11 mouse cellular contexts compared by ENCODE assay signal in the genomic region with DNA sequence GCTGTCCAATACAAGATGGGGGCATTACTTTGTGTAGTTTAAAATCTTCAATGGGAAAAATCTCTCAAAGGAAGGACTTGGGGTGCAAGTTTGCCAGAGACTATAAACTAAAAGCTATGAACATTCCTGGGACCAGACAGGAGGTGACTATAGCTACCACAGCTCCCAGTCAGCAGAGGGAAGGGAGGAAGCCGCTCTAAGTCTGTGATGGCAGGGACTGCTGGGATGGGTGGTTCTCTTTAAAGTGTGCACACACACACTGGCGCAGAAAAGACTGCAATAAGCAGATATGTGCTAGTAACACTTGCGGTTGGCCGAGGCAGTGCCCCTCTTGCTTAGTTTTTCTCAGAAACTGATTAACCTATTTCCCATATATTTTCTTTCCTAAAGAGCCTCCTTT. TPM values are rescaled to one million over a fixed set of nuclear protein-coding genes. Genes with fewer than 3 reads are reported as not detected.
DNase-seq lines count a peak whose midpoint lies in the region; ATAC-seq and TF ChIP-seq lines count a peak whose summit lies in the region.
"Had no signal": no experiment of that assay in that cellular context is flagged by ENCODE, and none has a peak within 500 bp of the region (broad histone marks: within the 10 kb centered on the region; RNA-seq: fewer than 3 reads in every experiment).

No protein-coding gene starts in this region.

- H3K4me3 ChIP-seq in heart, embryonic 12.5 days, result no peak overlapping the region
- H3K4me3 ChIP-seq in heart, embryonic 10.5 days, result no peak overlapping the region
- H3K4me3 ChIP-seq in lung, embryonic 15.5 days, result no peak overlapping the region
- no peak overlapping the region for H3K4me3 ChIP-seq in lung, postnatal 0 days (ENCODE audit: low read depth, low read length)
- H3K4me3 ChIP-seq in hindbrain, postnatal 0 days (ENCODE audit: low read length), result no peak overlapping the region
- H3K4me3 ChIP-seq: embryonic facial prominence, embryonic 12.5 days; neural tube, embryonic 12.5 days had no signal

- DNase-seq in heart, embryonic 10.5 days (ENCODE audit: low spot score), result no peak
- no peak for DNase-seq in lung, postnatal 0 days (ENCODE audit: low spot score)
- DNase-seq in hindbrain, postnatal 0 days (ENCODE audit: low spot score), result no peak
- DNase-seq: kidney, adult 8-10 months; thymus, postnatal 14 days had no signal

- TF ChIP-seq CTCF in lung, postnatal 0 days (IDR thresholded peaks at IDR 0.05), result no peak
- TF ChIP-seq CTCF in hindbrain, postnatal 0 days (IDR thresholded peaks at IDR 0.05; ENCODE audit: low read depth), result no peak

- TF ChIP-seq EP300 in lung, postnatal 0 days (IDR thresholded peaks at IDR 0.05), result no peak

- no peak overlapping the region for H3K9ac ChIP-seq in heart, embryonic 12.5 days
- H3K9ac ChIP-seq in lung, embryonic 15.5 days, result no peak overlapping the region
- no peak overlapping the region for H3K9ac ChIP-seq in lung, postnatal 0 days (replicated peaks; ENCODE audit: low read depth)
- no peak overlapping the region for H3K9ac ChIP-seq in hindbrain, postnatal 0 days (replicated peaks; ENCODE audit: low read length)
- H3K9ac ChIP-seq: embryonic facial prominence, embryonic 12.5 days; neural tube, embryonic 12.5 days had no signal

- no peak overlapping the region for H3K4me2 ChIP-seq in heart, embryonic 12.5 days
- H3K4me2 ChIP-seq in lung, embryonic 15.5 days, result no peak overlapping the region
- H3K4me2 ChIP-seq in lung, postnatal 0 days (replicated peaks; ENCODE audit: low read depth, low read length), result no peak overlapping the region
- no peak overlapping the region for H3K4me2 ChIP-seq in hindbrain, postnatal 0 days (ENCODE audit: low read depth, low read length)
- H3K4me2 ChIP-seq: embryonic facial prominence, embryonic 12.5 days; neural tube, embryonic 12.5 days had no signal

- H3K27me3 ChIP-seq in heart, embryonic 12.5 days (replicated peaks), result no peaks in the 10 kb centered on the region
- H3K27me3 ChIP-seq in heart, embryonic 10.5 days (ENCODE audit: insufficient read depth, poor library complexity, severe bottlenecking), result no peaks in the 10 kb centered on the region
- H3K27me3 ChIP-seq in lung, embryonic 15.5 days, result no peaks in the 10 kb centered on the region
- H3K27me3 ChIP-seq in lung, postnatal 0 days (replicated peaks; ENCODE audit: insufficient read depth, low read length), result no peaks in the 10 kb centered on the region
- no peaks in the 10 kb centered on the region for H3K27me3 ChIP-seq in hindbrain, postnatal 0 days (ENCODE audit: insufficient read depth, low read length)
- H3K27me3 ChIP-seq: embryonic facial prominence, embryonic 12.5 days; neural tube, embryonic 12.5 days had no signal

- 92% methylated on average over 4 of the region's 4 CpGs for WGBS in heart, embryonic 12.5 days
- 89% methylated on average over 4 of the region's 4 CpGs for WGBS in heart, embryonic 10.5 days
- WGBS in lung, embryonic 15.5 days, result 89% methylated on average over 4 of the region's 4 CpGs
- 89% methylated on average over 4 of the region's 4 CpGs for WGBS in lung, postnatal 0 days
- 67% methylated on average over 4 of the region's 4 CpGs for WGBS in hindbrain, postnatal 0 days

- H3K9me3 ChIP-seq in heart, embryonic 12.5 days (replicated peaks), result no peaks in the 10 kb centered on the region
- H3K9me3 ChIP-seq in heart, embryonic 10.5 days, result no peaks in the 10 kb centered on the region
- H3K9me3 ChIP-seq in lung, embryonic 15.5 days, result no peaks in the 10 kb centered on the region
- H3K9me3 ChIP-seq in lung, postnatal 0 days (ENCODE audit: low read length), result no peaks in the 10 kb centered on the region
- H3K9me3 ChIP-seq in hindbrain, postnatal 0 days (ENCODE audit: low read length), result no peaks in the 10 kb centered on the region
- H3K9me3 ChIP-seq: embryonic facial prominence, embryonic 12.5 days; neural tube, embryonic 12.5 days had no signal

- no peak for ATAC-seq in heart, embryonic 12.5 days (ENCODE audit: insufficient number of reproducible peaks, low FRiP score)
- ATAC-seq in lung, embryonic 15.5 days (ENCODE audit: borderline replicate concordance, extremely low read depth, low FRiP score, low TSS enrichment), result no peak
- no peak for ATAC-seq in lung, postnatal 0 days
- ATAC-seq in hindbrain, postnatal 0 days, result peak; percentile 84
- 0 out of 2 replicates have a peak, but pooled peaks have one; percentile 19 for ATAC-seq in megakaryocyte progenitor cell, adult 5-6 weeks (replicated peaks; ENCODE audit: poor library complexity)
- no peak for ATAC-seq in monocyte, adult 5-6 weeks (replicated peaks; ENCODE audit: insufficient number of reproducible peaks, low FRiP score, low TSS enrichment, poor library complexity, severe bottlenecking)

- H3K36me3 ChIP-seq in heart, embryonic 12.5 days, result no peaks in the 10 kb centered on the region
- H3K36me3 ChIP-seq in heart, embryonic 10.5 days, result peaks cover 5% of the 10 kb centered on the region; the same call in 1 of the 2 replicates
- no peaks in the 10 kb centered on the region for H3K36me3 ChIP-seq in lung, embryonic 15.5 days
- H3K36me3 ChIP-seq in lung, postnatal 0 days (ENCODE audit: insufficient read depth, low read length), result no peaks in the 10 kb centered on the region
- H3K36me3 ChIP-seq in hindbrain, postnatal 0 days (ENCODE audit: insufficient read depth, low read length), result no peaks in the 10 kb centered on the region
- H3K36me3 ChIP-seq: embryonic facial prominence, embryonic 12.5 days; neural tube, embryonic 12.5 days had no signal

- H3K4me1 ChIP-seq in heart, embryonic 12.5 days (replicated peaks), result peaks cover 52% of the 10 kb centered on the region
- peaks cover 33% of the 10 kb centered on the region for H3K4me1 ChIP-seq in heart, embryonic 10.5 days
- peaks cover 52% of the 10 kb centered on the region for H3K4me1 ChIP-seq in lung, embryonic 15.5 days
- H3K4me1 ChIP-seq in lung, postnatal 0 days (ENCODE audit: insufficient read depth, low read depth, low read length), result peaks cover 14% of the 10 kb centered on the region; the same call in 1 of the 2 replicates
- peaks cover 13% of the 10 kb centered on the region for H3K4me1 ChIP-seq in hindbrain, postnatal 0 days (ENCODE audit: insufficient read depth, low read length)

- peak overlapping the region; percentile 29; the same call in 1 of the 2 replicates for H3K27ac ChIP-seq in heart, embryonic 12.5 days (ENCODE audit: poor library complexity, severe bottlenecking)
- H3K27ac ChIP-seq in heart, embryonic 10.5 days, result no peak overlapping the region
- peak overlapping the region; percentile 27 for H3K27ac ChIP-seq in lung, embryonic 15.5 days
- no peak overlapping the region for H3K27ac ChIP-seq in lung, postnatal 0 days (ENCODE audit: low read length)
- H3K27ac ChIP-seq in hindbrain, postnatal 0 days, result peak overlapping the region; percentile 65
- H3K27ac ChIP-seq: embryonic facial prominence, embryonic 12.5 days; neural tube, embryonic 12.5 days had no signal

RNA-seq across cellular contexts. Expression of a gene that starts 27.6 kb away (rescaled TPM):
- polyA plus RNA-seq in heart, embryonic 12.5 days (2016; fragmentation: Nextera tagmentation; extraction: Ambion mirVana), result 16.7 and 16.9 TPM in 2 replicates
- polyA plus RNA-seq in heart, embryonic 10.5 days (2016; fragmentation: Nextera tagmentation; extraction: Ambion mirVana), result 14.6 and 18.6 TPM in 2 replicates
- polyA plus RNA-seq in lung, embryonic 15.5 days (2015; fragmentation: Nextera tagmentation; extraction: Ambion mirVana), result 22.7 and 26.1 TPM in 2 replicates
- polyA plus RNA-seq in lung, postnatal 0 days (2015; fragmentation: Nextera tagmentation; extraction: Ambion mirVana), result 19.7 and 20.1 TPM in 2 replicates
- total RNA-seq in hindbrain, postnatal 0 days (2014; rRNA removed), result 16.2 and 16.9 TPM in 2 replicates
- polyA plus RNA-seq in hindbrain, postnatal 0 days (2015; fragmentation: Nextera tagmentation; extraction: Ambion mirVana), result 15.1 and 17.2 TPM in 2 replicates
- total RNA-seq in megakaryocyte progenitor cell, adult 5-6 weeks (2015), result 18.3 and 26.9 TPM in 2 replicates
- 5.6 and 16.3 TPM in 2 replicates for total RNA-seq in megakaryocyte progenitor cell, adult 5-6 weeks (2017)
- total RNA-seq in monocyte, adult 5-6 weeks (2017), result 15.6 to 23.1 TPM (median 18.1 TPM) in 3 replicates

Comparison
In these comparisons a context has a peak if more than half of its experiments do, and no peak if none do; other contexts are left out.
1. H3K27ac ChIP-seq: peak in heart, embryonic 12.5 days (single experiment), lung, embryonic 15.5 days (single experiment) and hindbrain, postnatal 0 days (single experiment); none in heart, embryonic 10.5 days (single experiment) and lung, postnatal 0 days (single experiment).
2. ATAC-seq: peak in hindbrain, postnatal 0 days (single experiment) and megakaryocyte progenitor cell, adult 5-6 weeks (single experiment); none in heart, embryonic 12.5 days (single experiment), lung, embryonic 15.5 days (single experiment), lung, postnatal 0 days (single experiment) and monocyte, adult 5-6 weeks (single experiment).